Mouse (Mus musculus): ENCODE measurements at regions not wholly inside any gene's neighbourhood (a gene's known extent, or its start where the extent isn't known, plus 50 kb on each side); places are given as distances from the start of the nearest gene placed in this dataset.

DNA sequence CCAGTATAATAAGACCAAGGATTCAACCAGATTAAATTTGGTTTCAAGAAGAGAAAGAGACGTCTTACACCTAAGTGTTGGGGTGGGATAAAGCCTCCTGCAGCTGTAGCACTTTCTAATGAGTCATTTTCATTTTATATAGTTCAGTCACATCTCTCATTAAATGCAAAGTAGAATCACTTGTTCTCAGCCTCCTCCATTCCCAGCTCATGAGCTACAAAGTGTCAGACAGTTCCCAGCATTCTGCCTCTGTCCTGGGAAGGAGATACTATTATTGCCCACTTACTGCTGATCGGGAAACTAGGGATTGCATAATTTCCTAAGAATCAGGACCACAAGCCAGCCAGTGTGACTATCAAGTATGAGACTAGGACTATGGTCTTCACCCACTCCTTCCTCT is 158.9 kb downstream of the Tph2 start:
- DNase-seq (ENCODE audit: low read depth, low spot score), result no peak

DNA sequence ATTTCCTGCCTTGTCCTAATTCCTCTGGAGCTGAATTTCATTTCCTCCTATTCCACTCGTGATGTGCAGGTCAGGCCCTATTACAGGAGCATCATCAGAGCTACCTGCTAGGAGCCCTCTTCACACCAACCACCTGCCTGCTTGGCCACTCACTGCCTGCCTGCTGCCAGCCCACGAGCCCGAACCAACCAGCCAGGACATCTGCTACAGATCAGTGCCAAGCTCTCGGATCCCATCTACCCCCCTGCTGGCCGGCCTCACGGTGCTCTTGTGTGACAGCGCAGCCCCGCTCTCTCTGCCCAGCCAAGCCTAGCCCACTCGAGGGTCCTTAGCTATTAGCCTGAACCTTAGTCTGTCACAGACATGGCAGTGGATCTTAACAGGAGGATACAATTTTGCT is 165.4 kb downstream of the Tph2 start:
- DNase-seq (ENCODE audit: low read depth, low spot score), result no peak

DNA sequence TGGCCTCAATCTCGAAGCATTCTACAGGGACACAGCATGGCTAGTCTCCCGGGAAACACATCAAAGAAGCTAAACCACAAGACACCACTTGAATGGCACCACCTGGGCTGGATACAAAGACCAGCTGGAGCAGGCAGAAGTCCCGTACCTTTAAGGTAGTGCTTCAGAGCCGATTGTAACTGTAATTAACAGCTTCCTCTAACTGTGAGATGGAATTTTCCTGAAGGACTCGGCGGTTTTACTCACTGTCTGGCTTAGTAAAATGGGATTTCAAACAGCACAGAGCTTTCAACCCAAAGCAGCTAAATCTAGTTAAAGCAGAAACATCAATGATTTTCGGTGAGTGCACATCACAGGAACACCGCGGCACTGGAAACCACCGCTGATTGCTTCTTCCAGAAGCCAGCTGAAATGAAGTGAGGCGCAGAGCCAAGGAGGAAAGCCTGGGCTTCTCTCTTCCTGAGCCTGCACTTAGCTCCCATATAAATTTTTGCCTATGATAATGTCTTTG is 171.3 kb downstream of the Tph2 start:
- peak; percentile 35 for DNase-seq (ENCODE audit: low read depth, low spot score)

DNA sequence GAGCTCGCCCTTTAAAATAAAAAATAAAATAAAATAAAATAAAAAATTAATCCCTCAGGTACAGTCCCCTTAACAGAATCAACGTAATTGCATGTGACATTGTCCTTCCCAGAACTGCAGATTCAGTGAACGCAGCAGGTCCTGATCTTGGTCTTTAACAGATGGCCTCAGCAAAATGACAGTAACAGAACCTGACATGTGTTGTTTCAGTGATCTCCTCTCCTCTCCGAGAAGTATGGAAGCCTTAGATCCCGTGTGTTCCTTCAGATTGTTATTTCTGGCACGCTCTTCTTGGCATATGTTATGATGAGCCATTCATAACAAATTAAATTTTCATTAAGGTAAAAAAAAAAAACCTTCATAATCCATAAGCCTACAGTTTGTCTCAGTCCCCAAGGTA is 171.9 kb downstream of the Tph2 start:
- DNase-seq (ENCODE audit: low read depth, low spot score), result no peak

DNA sequence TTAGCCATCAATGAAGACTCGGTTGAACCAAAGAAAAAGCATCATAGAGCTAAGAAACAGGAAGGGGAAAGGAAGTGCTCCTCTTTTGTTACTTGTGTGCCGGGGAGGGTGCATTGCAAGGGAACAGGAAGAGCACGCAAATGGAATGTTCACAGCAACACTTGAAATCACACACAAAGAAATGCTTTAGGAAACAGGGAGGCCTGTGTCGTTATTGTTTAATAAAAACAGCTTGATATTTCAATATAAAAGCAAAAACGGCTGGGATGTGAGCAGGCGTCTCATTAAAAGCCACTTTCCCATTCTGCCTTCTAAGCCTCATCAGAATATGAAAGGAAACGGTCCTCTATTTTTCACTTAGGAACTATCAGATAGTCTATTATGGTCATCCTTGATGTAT is 172.5 kb downstream of the Tph2 start:
- no peak for DNase-seq (ENCODE audit: low read depth, low spot score)

DNA sequence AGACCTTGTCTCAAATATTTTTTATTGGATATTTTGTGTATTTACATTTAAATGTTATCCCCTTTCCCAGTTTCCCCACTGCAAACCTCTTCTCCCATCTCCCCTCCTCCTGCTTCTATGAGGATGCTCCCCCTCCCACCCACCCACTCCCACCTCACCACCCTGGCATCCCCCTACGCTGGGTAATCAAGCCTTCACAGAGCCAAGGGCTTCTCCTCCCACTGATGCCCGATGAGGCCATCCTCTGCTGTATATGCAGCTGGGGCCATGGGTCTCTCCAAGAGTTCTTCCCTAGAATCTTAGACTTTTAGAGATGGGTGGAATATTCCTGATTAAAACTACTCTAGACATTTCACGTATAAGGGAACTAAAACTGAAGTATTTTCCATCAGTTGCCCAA is 172.9 kb downstream of the Tph2 start:
- DNase-seq (ENCODE audit: low read depth, low spot score), result no peak

DNA sequence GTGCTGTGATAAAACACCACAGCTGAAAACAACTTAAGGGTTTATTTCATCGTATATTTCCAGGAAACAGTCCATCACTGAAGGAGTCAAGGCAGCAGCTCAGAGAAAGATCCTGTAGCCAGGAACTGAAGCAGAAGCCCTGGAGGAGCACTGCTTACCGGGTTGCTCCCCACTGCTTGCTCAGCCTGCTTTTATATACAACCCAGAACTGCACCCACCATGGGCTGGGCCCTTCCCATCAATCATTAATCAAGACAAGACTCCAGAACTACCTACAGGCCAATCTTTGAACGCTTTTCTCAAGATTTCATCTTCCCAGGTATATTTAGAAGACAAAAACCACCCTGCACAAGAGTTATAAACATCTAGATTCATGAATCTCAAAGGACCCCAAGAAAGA is 188.4 kb downstream of the Tph2 start:
- DNase-seq (ENCODE audit: low read depth, low spot score), result no peak

DNA sequence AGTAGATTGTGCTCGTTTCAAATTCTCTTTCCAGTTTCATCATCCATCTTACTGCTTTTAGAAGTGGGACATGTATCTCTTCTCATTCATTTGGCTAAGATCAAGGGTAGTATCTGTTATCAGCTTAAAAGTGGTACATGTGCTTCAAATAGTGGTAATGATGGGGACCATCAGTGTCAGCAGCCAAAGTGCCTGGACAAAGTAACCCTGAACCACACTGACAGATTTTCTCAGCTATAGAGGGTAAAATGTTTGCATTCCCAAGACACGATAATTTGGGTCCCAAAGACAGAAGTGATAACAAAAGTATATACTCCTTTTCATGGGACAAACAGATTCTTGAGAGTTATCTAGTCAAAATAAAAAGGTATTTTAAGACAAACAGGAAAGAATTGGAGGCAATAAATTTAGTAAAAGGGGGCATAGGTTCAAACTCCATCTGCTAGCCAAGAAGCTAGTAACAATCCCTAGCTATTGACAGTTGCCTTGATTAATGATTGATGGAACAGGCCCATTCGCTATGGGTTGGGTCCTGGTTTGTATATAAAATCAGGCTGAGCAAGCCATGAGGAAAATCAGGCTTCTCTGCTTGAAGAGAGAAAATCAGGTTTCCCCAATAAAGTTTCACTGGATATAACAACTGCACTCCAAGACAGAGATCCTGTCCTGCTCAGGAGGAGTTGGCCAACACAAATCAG is 189.5 kb downstream of the Tph2 start:
- no peak for DNase-seq (ENCODE audit: low read depth, low spot score)

DNA sequence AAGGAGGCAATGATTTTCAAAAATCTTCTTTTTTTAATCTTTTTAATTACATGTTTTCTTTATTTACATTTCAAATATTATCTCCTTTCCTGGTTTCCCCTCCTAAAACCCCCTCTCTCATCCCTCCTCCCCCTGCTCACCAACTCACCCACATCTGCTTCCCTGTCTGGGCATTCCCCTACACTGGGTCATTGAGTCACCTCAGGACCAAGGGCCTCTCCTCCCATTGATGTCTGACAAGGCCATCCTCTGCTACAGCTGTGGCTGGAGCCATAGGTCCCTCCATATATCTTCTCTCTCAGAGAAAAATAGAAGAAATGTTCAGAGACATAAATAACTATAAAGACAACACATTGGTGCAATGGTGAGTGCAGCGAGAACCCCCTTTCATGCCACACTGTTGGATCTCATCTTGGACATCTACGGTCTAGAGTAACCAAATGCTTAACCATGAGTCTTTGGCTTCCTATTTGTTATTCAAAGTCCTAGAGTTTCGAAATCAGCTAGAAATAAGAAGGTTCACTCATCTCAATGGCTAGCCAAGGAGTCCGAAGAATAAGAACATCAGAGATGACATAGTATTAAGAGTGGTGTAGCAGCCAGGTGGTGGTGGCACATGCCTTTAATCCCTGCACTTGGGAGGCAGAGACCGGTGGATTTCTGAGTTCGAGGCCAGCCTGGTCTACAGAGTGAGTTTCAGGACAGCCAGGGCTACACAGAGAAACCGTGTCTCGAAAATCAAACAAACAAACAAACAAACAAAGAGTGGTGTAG is 186.5 kb upstream of the Trhde start:
- DNase-seq (ENCODE audit: low read depth, low spot score), result no peak

DNA sequence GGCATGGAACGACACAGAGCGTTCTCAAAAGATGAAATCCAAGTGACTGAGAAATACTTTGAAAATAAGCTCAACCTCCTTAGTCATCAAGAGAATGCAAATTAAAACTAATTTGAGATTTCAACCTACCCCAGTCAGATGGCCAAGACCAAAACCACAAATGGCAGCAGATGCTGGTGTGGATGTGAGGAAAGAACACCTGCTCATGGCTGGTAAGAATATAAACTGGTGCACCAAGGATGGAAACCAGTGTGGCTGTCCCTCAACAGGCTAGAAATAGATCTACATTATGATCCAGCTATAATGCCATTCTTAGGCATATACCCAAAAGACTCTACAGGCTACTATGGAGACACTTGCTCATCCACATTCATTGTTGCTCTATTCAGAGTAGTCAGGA is 170.3 kb upstream of the Trhde start:
- DNase-seq (ENCODE audit: low read depth, low spot score), result peak; percentile 28

DNA sequence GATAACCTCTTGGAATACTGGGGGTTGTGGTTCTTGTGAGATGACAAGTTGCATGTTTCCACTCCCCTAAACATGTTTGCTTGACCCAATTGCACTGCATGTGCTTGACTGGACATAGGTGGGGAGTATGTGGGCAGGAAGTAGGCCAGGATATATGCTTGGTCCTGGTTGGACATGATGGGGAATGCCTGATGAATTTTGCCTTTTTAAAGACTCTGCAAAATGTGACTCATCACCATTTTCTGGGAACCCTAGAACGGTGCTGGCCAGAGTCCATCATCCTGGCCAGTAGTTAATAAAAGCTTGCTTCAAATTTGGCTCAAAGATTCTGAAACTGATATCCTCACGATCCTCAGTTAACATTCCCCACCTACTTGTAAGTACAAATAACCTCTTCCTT is 161.5 kb upstream of the Trhde start:
- DNase-seq (ENCODE audit: low read depth, low spot score), result no peak

DNA sequence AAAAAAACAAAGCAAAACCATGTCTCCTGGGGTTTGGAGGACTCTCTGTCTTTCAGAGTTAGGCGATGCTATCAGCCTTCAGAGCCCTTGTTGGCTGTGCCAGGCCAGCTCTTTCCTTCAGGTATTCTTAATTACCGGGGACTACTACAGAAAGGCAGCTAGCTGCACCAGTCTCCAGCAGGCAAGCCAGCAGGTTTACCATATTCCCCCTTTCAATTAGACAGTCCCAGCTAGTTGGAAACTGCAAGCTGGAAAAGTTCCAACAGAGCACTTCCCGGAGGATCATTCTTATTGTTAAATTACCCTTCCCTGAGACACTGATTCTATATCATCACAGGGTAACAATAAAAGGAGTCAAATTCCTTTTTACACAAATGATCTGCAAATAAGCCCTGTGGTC is 155.8 kb upstream of the Trhde start:
- no peak for DNase-seq (ENCODE audit: low read depth, low spot score)

DNA sequence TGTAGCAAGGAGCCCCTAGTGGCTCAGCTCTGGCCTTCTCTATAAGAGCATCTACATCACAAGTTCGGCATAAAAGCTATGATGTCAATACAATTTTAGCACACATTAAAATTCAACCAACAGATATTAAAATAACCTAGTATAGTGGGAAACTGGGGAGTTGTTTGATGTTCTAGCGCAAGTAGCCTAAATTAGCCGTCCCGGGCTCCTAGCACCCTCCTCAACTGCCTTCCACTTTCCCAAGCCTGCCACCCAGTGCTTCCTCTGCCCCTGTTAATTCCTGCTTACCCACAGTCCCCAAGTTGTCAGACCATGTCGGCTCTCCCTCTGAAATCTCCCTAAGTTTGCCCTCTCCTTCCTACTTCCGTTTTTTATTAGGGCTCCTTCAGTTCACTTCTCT is 154.2 kb upstream of the Trhde start:
- no peak for DNase-seq (ENCODE audit: low read depth, low spot score)

DNA sequence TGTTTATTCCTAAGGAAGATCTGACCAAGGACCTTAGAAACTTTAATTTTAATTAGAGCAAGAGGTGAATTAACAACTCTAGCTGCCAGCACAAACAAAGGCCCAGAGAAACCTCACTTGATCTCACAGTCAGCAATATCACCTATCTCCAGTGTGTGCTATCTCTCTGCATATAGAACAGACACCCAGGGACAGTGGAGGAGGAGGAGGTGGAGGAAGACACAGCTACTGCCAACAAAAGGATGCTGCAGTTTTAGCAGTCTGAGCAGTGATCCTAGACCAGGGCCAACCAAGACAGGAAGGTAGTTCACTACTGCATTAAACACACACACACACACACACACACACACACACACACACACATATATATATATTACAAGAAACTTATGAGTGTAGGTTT is 153.5 kb upstream of the Trhde start:
- no peak for DNase-seq (ENCODE audit: low read depth, low spot score)

DNA sequence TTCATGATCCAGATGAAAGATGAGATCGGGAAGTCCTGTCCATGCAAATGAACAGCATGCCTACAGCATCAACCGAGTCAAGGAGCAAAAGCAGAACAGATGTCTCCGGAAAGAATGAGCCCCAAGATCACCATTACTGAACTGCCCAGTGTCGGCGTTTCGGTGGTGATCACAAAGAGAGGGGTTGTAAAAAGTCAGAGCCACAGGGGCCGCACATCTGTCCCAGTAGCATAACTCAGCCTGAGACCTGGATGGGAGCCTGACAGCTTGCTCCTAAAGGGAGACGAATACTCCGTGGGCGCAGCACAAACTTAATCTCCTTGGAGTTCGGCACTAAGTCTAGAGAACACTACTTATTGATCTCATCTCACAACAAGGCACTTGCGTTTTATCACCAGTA is 151.3 kb upstream of the Trhde start:
- DNase-seq (ENCODE audit: low read depth, low spot score), result no peak

DNA sequence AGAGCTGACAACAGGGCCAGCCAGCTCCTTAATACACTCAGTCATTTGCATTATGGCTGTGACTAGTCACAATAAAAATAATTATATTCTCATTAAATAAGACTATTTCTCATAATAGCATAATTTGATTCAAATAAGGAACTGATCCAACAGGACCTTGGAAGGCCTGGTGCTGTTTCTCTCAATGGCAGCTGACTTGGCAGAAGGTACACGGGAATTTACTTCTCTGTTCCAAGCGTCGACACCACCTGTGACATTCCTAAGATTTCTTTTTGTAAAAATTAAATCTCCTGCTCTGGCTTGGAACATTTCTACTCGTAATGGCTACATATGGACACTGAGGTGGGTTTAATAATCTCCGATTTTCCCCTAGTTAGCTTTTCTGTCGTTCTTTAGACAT is 147.1 kb upstream of the Trhde start:
- no peak for DNase-seq (ENCODE audit: low read depth, low spot score)

DNA sequence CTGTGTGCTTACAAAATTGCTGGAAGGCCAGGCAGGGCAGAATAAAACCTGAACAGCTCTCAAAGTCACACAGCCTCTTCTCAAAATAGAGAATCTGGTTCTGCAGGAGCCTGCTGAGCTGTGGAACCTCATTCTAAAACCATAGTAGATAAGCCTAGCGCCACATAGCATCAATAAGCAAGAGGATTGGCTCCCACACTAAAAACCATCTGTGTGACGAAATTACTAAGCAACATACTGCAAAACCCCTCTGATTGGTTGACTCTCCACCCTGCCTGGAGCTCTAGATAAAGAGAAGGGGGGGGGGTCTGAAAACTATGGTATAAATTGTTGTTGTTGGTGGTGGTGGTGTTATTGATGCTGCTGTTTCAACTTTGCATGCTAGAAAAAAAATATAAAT is 122.6 kb upstream of the Trhde start:
- no peak for DNase-seq (ENCODE audit: low read depth, low spot score)

DNA sequence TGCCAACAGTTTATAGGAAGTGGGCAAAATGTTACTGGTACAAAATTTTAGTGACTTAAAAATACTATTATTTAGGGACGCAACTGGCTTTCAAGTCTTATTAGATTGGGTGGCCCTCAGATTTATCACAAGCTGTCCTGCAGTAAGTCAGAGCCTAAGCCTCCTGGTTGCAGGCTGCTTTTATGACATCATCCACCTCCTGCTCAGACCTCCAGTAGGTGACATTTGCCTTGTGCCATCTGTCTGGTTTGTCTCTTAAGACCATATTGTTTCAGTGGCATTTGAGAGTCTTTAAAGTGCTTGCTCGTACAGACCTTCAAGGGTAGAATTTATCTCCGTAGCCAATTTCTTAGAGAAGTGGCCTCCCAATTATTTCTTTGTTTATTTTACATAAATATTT is 111.9 kb upstream of the Trhde start:
- no peak for DNase-seq (ENCODE audit: low read depth, low spot score)

DNA sequence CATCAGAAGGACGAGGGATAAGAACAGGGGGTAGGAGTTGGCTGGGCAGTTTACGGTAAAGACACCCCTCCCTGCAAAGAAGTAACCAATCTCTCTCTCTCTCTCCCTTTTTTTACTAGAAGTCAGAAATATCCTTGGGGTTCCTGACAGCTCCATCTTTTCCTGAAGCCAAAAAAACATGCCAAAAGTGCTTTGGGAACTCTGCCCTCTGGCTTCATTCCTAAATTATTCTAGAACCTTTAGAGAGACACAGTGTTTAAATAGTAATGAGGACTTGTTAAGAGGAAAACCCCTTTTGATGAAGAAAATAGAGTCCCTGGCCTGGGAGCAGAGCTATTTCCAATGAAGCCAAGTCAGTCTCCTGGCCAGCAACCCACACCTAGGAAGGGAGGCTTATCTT is 89.8 kb upstream of the Trhde start:
- DNase-seq (ENCODE audit: low read depth, low spot score), result no peak

DNA sequence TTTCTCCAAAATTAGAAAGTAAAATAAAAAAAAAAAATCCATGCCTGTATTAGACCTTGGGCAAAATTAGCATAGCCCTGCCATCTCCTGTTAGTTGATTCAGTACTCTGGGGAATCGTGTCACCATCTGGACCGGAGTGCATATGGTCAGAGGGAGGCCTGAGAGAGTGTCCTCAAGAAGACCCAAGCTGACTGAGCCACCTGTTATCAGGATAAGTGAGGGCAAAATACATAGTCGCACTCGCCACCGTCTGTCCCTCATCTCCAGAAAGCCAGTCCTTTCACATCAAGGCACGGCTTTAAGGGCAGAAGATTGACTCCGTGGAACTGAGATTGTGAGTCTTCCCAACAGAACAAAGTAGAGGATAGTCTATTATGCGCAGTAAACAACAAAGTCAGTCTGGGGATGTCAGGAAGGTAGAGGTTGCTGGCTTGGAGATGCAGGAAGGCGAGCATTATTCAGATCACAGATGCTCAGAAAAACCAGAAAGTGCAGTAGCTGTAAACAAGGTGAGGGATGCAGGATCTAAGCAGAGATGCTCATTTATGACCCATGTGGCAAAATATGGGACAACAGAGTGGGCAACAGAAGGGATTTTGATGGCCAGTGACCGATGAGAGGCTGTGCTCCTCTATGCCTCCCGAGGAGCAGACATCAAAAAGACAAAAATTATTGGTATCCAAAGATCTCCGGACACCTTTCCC is 88.8 kb upstream of the Trhde start:
- no peak for DNase-seq (ENCODE audit: low read depth, low spot score)

DNA sequence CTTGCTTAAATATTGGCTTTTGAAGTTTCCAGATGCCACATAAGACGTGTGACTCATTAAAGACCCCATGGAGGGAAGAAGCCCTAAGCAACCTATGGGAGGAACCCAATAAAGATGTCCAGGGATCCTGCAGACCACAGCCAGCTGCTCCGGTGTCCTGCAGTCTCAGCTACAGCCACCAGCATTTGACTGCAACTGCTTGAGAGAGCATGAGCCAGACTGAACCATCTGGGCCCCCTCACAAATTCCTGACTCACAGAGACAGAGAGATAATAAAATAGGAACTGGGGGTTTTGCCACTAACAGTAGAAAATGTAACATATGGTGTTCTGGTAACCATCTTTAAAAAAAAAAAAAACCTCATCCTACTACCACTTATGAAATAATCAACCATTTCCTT is 69.1 kb upstream of the Trhde start:
- peak; percentile 72 for DNase-seq (ENCODE audit: low read depth, low spot score)

DNA sequence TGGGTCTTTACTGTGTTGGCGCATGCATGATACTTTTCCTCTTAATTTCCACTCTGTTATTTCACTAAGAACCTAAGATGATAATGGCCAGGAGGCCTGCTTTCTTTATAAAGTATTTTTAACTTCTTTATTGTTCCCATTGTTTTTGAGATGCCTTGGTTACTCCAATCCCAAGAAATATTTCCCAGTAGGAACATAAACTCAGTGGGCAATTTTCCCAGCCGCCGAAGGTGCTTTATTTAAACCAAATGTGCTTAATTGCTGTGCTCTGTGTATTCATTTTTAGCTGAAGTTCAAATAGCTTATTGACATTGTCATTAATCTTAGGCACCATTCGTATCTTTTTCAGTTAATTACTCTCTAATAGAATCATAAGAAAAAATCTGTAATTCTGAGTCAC is 55.1 kb upstream of the Trhde start:
- DNase-seq (ENCODE audit: low read depth, low spot score), result no peak

DNA sequence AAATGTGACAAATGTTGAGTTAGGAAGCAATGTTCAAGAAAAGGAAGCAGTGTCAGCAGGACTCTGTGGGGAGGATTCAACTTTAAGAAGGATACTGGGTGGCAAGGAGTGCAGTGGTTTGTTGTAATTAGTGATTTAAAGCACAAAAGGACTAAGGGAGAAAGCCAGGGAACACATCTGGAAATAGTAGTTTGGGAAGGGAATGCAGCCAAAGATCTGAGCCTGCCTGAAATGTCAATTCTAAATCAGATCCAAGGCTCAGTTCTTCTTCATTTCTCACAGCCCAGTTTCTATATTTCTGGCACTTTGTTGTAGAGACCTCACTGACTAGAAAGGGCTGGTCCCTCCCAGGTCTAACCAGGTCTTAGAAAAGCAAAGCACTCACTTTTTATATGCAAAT is 50.6 kb upstream of the Trhde start:
- DNase-seq (ENCODE audit: low read depth, low spot score), result no peak

All from telencephalon, adult 2 months (tissue).